Mouse (Mus musculus) urinary bladder, adult 18-20 months (tissue): Measurements from ENCODE around the gene Adam19.

ENCODE experiments used
- DNase-seq, 2 experiments: peaks; one replicate each; pipeline ENCODE4 v3.0.0; 2022; ENCODE audit warnings: low spot score in 2 of 2, mixed read lengths in 2 of 2

Adam19 gene

DNA sequence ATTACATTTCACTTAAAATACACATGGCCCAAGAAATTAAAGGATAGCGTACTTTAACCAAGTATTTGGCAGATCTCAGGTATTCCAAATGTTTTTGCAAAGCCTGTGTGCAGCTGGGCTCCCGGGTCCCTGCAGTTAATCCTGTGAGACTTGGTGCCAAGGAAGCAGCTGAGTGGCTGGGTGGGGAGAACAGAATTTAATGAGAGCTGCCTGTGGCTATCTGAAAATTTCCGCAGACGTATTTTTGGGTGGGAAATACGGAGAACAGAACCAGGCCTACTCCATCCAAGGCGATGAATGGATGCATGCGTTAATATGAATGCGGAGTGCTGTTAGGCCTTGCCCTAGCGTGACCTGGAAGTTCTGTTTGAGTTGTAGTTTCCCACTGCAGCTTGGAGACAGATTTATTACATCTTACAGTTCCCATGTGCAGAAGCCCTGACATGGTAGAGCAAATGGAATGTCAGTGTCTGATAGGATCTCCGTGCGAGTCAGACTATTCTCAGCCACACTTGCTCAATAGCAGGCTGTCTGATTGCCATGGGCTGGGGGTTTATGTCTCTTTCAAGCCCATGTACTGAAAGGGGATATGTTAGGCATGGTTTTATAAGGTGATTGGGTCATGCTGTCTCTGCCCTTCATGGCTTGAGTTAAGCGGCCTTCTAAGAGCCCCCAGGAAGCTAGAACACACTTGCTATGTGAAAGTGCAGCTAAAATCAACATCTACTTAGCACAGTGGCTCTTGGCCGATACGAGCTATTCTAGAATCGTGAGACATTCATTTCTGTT lies 17.5 kb downstream of the Adam19 start:
- no peak for DNase-seq

GRCm38 (mm10) chr11:46073850-46074688 lies 18.3 kb downstream of the Adam19 start:
- no peak for DNase-seq

DNA sequence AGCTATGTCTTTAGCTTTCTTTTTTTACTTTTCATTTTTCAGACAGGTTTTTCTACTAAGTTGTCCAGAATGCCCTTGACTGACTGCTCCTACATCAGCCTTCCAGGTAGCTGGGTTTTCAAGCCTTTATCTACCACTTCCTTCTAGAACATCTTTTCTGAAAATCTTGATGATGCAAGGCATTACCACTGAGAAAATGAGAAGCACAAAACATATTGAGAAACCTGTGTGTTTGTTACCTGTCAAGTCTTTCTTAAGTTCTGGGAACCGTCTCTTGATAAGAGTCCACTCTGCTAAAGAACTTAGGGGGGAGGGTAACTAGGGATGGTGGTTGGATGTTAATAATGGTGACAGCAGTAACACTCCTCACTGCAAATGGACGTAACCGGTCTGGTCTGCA lies 19.7 kb downstream of the Adam19 start:
- DNase-seq, result no peak

GRCm38 (mm10) chr11:46076442-46077158 lies 20.8 kb downstream of the Adam19 start:
- no peak for DNase-seq

DNA sequence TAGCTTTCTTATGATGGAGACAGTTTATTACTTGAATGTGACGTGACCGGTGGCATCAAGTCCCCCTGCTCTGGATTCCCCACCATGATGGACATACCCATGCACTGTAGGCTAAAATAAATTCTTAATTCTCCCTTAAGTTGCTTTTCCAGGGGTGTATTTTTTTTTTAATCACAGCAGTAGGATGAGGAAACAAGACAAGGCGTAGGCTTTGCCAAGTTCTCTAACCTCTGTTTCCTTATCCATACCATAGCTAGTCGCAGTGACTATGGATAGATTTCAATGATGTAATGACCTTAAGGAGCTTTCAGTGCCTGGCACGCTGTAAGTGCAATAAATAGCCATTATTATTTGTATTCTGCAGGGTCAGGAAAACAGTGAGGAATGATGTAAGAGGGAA lies 21.5 kb downstream of the Adam19 start:
- DNase-seq, result no peak

- no peak for DNase-seq
Measured at GRCm38 (mm10) chr11:46077732-46078375, 22.1 kb downstream of the Adam19 start.

DNA sequence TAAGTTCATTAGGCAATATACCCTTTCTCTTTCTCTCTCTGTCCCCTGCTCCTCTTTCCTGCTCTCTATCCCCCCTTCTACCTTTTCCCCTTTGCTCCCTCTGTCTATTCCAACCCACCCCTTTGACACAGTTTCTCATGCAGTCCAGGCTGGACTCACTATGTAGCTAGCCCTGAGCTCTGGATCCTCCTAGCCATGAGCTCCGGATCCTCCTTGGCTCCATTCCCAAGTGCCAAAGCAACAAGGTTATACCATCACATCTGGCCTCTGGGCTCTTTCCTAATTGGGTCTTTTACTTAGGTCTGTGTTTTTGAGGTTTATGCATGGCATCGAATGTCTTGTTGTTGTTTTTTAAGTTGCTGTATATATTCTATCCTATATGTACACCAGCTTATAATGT lies 25.3 kb downstream of the Adam19 start:
- no peak for DNase-seq

- no peak for DNase-seq
Measured at GRCm38 (mm10) chr11:46083405-46083804, 27.6 kb downstream of the Adam19 start.

DNA sequence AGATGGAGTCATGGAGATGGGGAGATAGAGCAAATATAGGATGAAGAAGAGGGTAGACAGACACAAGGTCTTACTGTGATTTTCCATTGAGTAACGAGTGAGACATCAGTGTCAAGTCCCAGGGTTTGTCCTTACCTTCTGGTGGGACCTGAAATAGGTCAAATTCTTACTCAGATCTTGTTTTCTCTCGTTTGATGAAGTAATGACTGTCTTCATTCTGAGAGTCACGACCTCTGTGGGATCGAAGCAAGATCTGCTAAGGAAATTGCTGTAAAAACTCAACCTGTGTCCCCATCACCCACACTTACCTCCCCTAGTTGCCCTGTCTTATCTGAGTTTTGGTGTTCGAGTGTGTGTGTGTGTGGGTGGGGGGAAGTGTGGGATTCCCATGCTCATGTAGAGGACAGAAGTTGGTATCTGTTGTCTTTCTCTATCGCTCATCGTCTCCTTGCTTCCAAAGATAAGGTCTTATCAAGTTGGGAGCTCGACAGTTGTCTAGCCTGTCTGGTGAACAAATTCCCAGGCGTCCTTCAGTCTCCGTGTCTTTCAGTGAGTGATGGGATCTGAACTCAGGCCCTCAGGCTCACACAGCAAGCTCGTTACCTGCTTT lies 28.1 kb downstream of the Adam19 start:
- no peak for DNase-seq

DNA sequence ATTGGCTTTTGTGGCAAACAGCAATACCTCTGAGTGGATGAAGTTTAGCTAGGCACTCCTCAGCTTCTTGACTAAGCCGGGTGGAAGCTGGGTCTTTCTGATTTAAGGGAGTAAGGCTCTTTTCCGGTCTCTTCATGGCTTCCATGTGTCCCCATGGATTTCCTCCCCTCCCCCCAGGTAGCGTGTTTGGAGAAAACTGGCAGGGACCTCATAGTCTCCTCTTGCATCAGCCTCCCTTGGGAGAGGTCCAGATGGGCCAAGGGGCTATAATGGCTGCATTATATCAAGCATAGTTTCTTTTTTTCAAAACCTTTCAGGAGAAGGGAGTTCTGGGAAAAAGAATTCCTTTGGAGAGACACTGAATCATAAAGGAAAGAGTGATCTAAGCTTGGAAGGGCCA lies 28.8 kb downstream of the Adam19 start:
- no peak for DNase-seq

- DNase-seq, result no peak
Measured at GRCm38 (mm10) chr11:46085398-46086163, 29.8 kb downstream of the Adam19 start.

GRCm38 (mm10) chr11:46086446-46086845 lies 30.7 kb downstream of the Adam19 start:
- no peak for DNase-seq

DNA sequence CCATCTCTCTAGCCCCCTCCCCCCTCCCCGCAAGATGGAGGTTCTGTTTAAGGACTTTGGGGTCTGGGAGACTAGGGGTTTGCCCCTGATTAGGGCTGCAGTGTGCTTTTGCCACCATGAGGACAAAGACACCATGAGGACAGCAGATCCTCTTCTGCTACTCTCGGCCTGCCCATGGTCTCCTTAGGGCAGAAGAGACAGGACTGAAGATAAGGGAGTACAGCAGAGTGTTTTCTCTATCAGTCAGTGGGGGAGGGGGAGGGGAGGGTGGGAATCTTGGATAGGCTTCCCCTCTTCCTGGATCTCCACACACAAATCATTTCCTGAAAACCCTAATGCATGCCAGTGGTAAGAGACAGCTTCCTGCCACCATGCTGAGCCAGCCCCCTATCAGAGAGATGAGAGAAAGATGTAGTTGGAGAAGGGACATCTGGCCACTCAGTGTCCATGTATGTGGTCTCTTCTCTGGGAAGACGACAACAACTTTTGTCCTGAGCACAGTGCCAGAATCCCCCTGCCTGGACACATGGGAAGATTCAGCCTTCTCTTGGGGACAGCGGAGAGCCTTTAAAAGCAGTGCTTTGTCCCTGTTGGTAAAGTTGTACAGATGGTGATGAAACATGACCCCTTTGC lies 33.4 kb downstream of the Adam19 start:
- DNase-seq, result no peak

DNA sequence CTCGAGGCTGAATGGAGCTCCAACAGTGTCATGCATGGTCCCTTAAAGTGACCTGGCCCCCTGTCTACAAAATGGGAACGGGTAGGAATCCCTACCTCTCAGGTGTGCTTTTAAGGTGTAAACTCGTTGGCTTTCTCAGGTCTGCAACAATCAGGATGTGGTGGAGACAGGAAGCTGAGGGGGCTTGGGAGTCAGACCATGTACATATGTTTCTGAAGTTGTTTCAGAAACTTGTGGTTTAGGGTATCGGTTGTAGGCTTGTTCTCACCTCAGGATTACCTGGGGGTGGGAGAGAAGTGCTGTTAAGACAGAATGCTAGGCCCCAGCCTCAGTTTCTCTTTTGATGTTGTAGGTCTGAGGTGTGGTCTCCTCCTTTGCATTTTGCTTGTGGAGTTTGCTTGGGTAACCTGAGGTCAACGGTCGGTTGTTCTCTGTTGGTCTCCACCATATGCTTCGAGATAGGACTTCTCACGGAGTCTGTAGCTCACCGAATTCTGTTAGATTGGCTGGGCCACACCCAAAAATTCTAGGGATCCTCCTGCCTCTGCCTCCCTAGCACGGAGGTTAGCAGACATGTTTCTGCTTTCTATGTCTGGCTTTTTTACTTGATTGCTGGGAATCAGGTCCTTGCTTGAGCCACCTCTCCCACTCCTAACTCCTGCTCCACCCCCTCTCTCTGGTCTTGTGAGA lies 34.4 kb downstream of the Adam19 start:
- no peak for DNase-seq

GRCm38 (mm10) chr11:46090951-46091667 lies 35.3 kb downstream of the Adam19 start:
- no peak for DNase-seq

DNA sequence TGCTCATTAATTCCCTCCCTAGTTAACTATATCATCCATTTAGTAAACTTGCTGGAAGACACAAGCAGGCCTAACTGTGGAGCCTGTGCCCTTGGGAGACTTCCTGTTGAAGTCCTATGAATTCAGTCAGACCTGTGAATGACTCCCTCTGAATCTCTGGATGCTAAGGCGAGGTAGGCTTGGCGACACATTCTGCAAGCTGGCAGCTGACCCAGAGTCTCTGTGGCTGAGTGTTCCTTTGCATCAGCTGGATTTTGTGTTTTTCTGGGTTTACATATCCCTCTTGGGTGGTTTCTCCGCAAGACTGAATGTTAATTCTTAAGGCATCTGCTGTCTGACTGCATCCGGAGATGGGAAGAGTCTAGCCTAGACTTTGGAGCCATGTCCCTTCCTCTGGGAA lies 36.3 kb downstream of the Adam19 start:
- DNase-seq, result no peak

GRCm38 (mm10) chr11:46095477-46096264 lies 39.9 kb downstream of the Adam19 start:
- no peak for DNase-seq

GRCm38 (mm10) chr11:46096265-46096649 lies 40.5 kb downstream of the Adam19 start:
- no peak for DNase-seq
